Mouse (Mus musculus): ENCODE measurements around the gene Ankrd63. TPM values are rescaled to one million over a fixed set of nuclear protein-coding genes. Genes with fewer than 3 reads are reported as not detected.

Gene Ankrd63
- polyA plus RNA-seq, 1 experiment: 0.05 TPM

GRCm38 (mm10) chr2:118709655-118710221 is 6.0 kb upstream of the Ankrd63 start:
- H3K4me3 ChIP-seq (ENCODE audit: insufficient read depth, low read depth, low read length): no peak overlapping the region
- no peaks in the 10 kb centered on the region for H3K36me3 ChIP-seq (ENCODE audit: control insufficient read depth, insufficient read depth, low read length)
- no peak overlapping the region for H3K27ac ChIP-seq (ENCODE audit: insufficient read depth, low read depth, low read length)
- no peak for TF ChIP-seq POLR2A (IDR thresholded peaks at IDR 0.05; ENCODE audit: low read depth, low read length)
- no peak for TF ChIP-seq CTCF (conservative IDR thresholded peaks at IDR 0.05; ENCODE audit: insufficient read depth, insufficient read length, low read depth, low read length)
- no peak for DNase-seq
- H3K4me1 ChIP-seq (ENCODE audit: control insufficient read depth, insufficient read depth, low read length): no peaks in the 10 kb centered on the region; the same call in 1 of the 2 replicates
- WGBS: 64% methylated on average over 4 of the region's 4 CpGs
- no peaks in the 10 kb centered on the region; the same call in 1 of the 2 replicates for H3K27me3 ChIP-seq (replicated peaks; ENCODE audit: control insufficient read depth, insufficient read depth, low read length)

- Histone ChIP-seq H3K27ac (ENCODE audit: insufficient read depth, low read depth, low read length) (no peak overlapping the region), H3K4me1 (ENCODE audit: control insufficient read depth, insufficient read depth, low read length) (no peaks in the 10 kb centered on the region; the same call in 1 of the 2 replicates), H3K36me3 (ENCODE audit: control insufficient read depth, insufficient read depth, low read length) (no peaks in the 10 kb centered on the region), H3K4me3 (ENCODE audit: insufficient read depth, low read depth, low read length) (no peak overlapping the region), H3K27me3 (replicated peaks; ENCODE audit: control insufficient read depth, insufficient read depth, low read length) (no peaks in the 10 kb centered on the region; the same call in 1 of the 2 replicates)
- TF ChIP-seq CTCF (conservative IDR thresholded peaks at IDR 0.05; ENCODE audit: insufficient read depth, insufficient read length, low read depth, low read length) (no peak), POLR2A (IDR thresholded peaks at IDR 0.05; ENCODE audit: low read depth, low read length) (no peak)
- DNase-seq: no peak
- 64% methylated on average over 4 of the region's 4 CpGs for WGBS
These were observed 4.7 kb upstream of the Ankrd63 start for GRCm38 (mm10) chr2:118708472-118708871.

- no peaks in the 10 kb centered on the region; the same call in 1 of the 2 replicates for H3K27me3 ChIP-seq (replicated peaks; ENCODE audit: control insufficient read depth, insufficient read depth, low read length)
These were observed 2.7 kb upstream of the Ankrd63 start for GRCm38 (mm10) chr2:118706436-118706835.

GRCm38 (mm10) chr2:118702883-118703761 is 641 bp downstream of the Ankrd63 start:
- H3K27me3 ChIP-seq (replicated peaks; ENCODE audit: control insufficient read depth, insufficient read depth, low read length): no peaks in the 10 kb centered on the region
- no peaks in the 10 kb centered on the region; the same call in 1 of the 2 replicates for H3K4me1 ChIP-seq (ENCODE audit: control insufficient read depth, insufficient read depth, low read length)
- TF ChIP-seq POLR2A (IDR thresholded peaks at IDR 0.05; ENCODE audit: low read depth, low read length): no peak
- TF ChIP-seq CTCF (conservative IDR thresholded peaks at IDR 0.05; ENCODE audit: insufficient read depth, insufficient read length, low read depth, low read length): no peak
- no peak overlapping the region for H3K27ac ChIP-seq (ENCODE audit: insufficient read depth, low read depth, low read length)
- H3K4me3 ChIP-seq (ENCODE audit: insufficient read depth, low read depth, low read length): peak overlapping the region; percentile 40
- DNase-seq: peak; percentile 71
- H3K36me3 ChIP-seq (ENCODE audit: control insufficient read depth, insufficient read depth, low read length): no peaks in the 10 kb centered on the region
- 1% methylated on average over 92 of the region's 93 CpGs for whole genome bisulfite sequencing

More at GRCm38 (mm10) chr2:118706436-118706835, 2.7 kb upstream of the Ankrd63 start:
- H3K27ac ChIP-seq (ENCODE audit: insufficient read depth, low read depth, low read length): no peak overlapping the region
- H3K36me3 ChIP-seq (ENCODE audit: control insufficient read depth, insufficient read depth, low read length): no peaks in the 10 kb centered on the region
- H3K4me3 ChIP-seq (ENCODE audit: insufficient read depth, low read depth, low read length): no peak overlapping the region
- 46% methylated on average over 6 of the region's 6 CpGs for WGBS
- H3K4me1 ChIP-seq (ENCODE audit: control insufficient read depth, insufficient read depth, low read length): no peaks in the 10 kb centered on the region; the same call in 1 of the 2 replicates
- no peak for TF ChIP-seq POLR2A (IDR thresholded peaks at IDR 0.05; ENCODE audit: low read depth, low read length)
- TF ChIP-seq CTCF (conservative IDR thresholded peaks at IDR 0.05; ENCODE audit: insufficient read depth, insufficient read length, low read depth, low read length): no peak
- DNase-seq: no peak

GRCm38 (mm10) chr2:118701971-118702882 is 1.5 kb downstream of the Ankrd63 start:
- DNase-seq: peak; percentile 42
- H3K4me3 ChIP-seq (ENCODE audit: insufficient read depth, low read depth, low read length): peak overlapping the region; percentile 40; the same call in 1 of the 2 replicates
- H3K36me3 ChIP-seq (ENCODE audit: control insufficient read depth, insufficient read depth, low read length): no peaks in the 10 kb centered on the region
- H3K27me3 ChIP-seq (replicated peaks; ENCODE audit: control insufficient read depth, insufficient read depth, low read length): no peaks in the 10 kb centered on the region
- H3K27ac ChIP-seq (ENCODE audit: insufficient read depth, low read depth, low read length): no peak overlapping the region
- TF ChIP-seq POLR2A (IDR thresholded peaks at IDR 0.05; ENCODE audit: low read depth, low read length) (no peak), CTCF (conservative IDR thresholded peaks at IDR 0.05; ENCODE audit: insufficient read depth, insufficient read length, low read depth, low read length) (no peak)
- WGBS: 24% methylated on average over 51 of the region's 51 CpGs
- peaks cover 3% of the 10 kb centered on the region; the same call in 1 of the 2 replicates for H3K4me1 ChIP-seq (ENCODE audit: control insufficient read depth, insufficient read depth, low read length)

- no peak for DNase-seq
- TF ChIP-seq POLR2A (IDR thresholded peaks at IDR 0.05; ENCODE audit: low read depth, low read length) (no peak), CTCF (conservative IDR thresholded peaks at IDR 0.05; ENCODE audit: insufficient read depth, insufficient read length, low read depth, low read length) (no peak)
- no peaks in the 10 kb centered on the region for H3K36me3 ChIP-seq (ENCODE audit: control insufficient read depth, insufficient read depth, low read length)
- peaks cover 3% of the 10 kb centered on the region; the same call in 1 of the 2 replicates for H3K4me1 ChIP-seq (ENCODE audit: control insufficient read depth, insufficient read depth, low read length)
- H3K27me3 ChIP-seq (replicated peaks; ENCODE audit: control insufficient read depth, insufficient read depth, low read length): no peaks in the 10 kb centered on the region
- no peak overlapping the region for H3K27ac ChIP-seq (ENCODE audit: insufficient read depth, low read depth, low read length)
- H3K4me3 ChIP-seq (ENCODE audit: insufficient read depth, low read depth, low read length): no peak overlapping the region
- 50% methylated on average over 5 of the region's 5 CpGs for WGBS
These were observed 2.6 kb downstream of the Ankrd63 start for GRCm38 (mm10) chr2:118701161-118701560.

All from kidney, adult 2 months (tissue).